Mouse (Mus musculus) olfactory bulb, adult 2 months (tissue): ENCODE data around the gene Skap1. TPM values are rescaled to one million over a fixed set of nuclear protein-coding genes. Genes with fewer than 3 reads are reported as not detected.
A peak's percentile ranks its signal among the peaks of the same experiment; 100 is the strongest.

Experiments
- H3K27ac ChIP-seq: fragments of 200-500 bp; 2 replicates; pipeline ENCODE4 v1.5.1; 2012; ENCODE audit warnings: low read depth, low read length; ENCODE audit not compliant: insufficient read depth
- H3K4me1 ChIP-seq: fragments of 200-500 bp; 2 replicates; pipeline ENCODE4 v1.6.1; 2012; ENCODE audit warnings: low read length; ENCODE audit not compliant: control insufficient read depth, insufficient read depth
- H3K4me3 ChIP-seq: fragments of 200-500 bp; 2 replicates; pipeline ENCODE4 v1.5.1; 2012; ENCODE audit warnings: mild to moderate bottlenecking, low read depth, low read length, moderate library complexity; ENCODE audit not compliant: insufficient read depth
- CTCF ChIP-seq: fragments of 200-500 bp; IDR thresholded peaks from 2 replicates; pipeline ENCODE4 v1.5.1; 2012; ENCODE audit warnings: low read depth, mild to moderate bottlenecking, low read length, moderate library complexity; ENCODE audit not compliant: insufficient read depth
- POLR2A ChIP-seq: fragments of 200-500 bp; IDR thresholded peaks from 2 replicates; pipeline ENCODE4 v1.6.1; 2012; ENCODE audit warnings: mild to moderate bottlenecking, low read depth, low read length, moderate library complexity; ENCODE audit not compliant: insufficient read depth
- WGBS: fragments of 180-500 bp; shearing (Covaris S2); methylation state at CpG from one replicate; pipeline ENCODE4 v1.1.7; 2018; 5-methylcytosine and 5-hydroxymethylcytosine counted together
- polyA plus RNA-seq: library from polyadenylated mRNA; stranded (reverse); fragments of >200 nt; gene quantifications from 2 replicates; pipeline ENCODE4 v1.2.4, GENCODE M21; 2012; ENCODE audit warnings: low replicate concordance; ENCODE audit not compliant: missing spikeins, insufficient read depth, insufficient read length

Gene Skap1
- polyA plus RNA-seq, 1 experiment: not detected

DNA sequence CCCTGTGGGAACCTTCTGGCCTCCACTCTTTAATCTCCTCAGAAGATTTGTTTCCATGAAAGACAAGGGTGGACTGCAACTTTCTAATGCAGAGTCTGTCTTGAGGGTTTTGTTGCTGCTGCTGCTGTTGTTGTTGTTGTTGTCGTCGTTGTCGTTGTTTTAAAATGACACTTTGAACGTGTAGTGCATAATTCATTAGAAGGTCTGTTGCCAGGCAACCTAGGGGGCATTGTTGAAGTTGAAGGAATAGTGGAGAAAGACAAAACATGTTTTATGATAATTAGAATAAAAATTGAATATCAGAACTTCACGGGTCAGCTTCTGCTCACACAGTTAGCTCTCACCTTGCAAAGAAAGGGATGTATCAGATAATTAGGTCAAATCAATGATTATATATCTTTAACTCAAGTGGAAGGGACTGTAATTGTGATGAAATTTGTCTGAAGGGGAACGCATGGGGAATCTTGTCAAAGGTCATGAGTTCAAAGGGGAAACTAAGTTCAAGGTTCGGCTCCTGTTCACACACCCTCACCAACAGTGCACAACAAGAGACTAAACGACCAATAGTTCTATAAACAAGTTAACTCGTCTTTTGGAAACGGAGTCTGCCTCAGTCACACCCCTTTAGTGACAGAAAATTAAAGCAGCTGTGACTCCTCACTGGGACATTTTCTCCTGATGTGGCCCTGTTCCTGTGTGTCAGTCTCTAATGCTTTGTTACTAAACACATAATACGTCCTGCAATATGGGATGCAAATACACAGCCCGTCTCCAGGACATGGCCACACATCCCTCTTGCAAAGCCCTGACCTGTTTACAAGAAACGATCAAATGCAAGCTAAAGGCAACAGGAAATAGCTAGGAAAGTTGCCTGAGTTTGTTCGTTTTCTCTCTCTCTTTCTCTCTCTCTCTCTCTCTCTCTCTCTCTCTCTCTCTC, 112.4 kb downstream of the Skap1 start:
- H3K4me3 ChIP-seq: no peak overlapping the region
- TF ChIP-seq POLR2A (no peak), CTCF (no peak)
- no peaks in the 10 kb centered on the region for H3K4me1 ChIP-seq
- no peak overlapping the region for H3K27ac ChIP-seq
- WGBS: 38% methylated on average over 14 of the region's 14 CpGs

DNA sequence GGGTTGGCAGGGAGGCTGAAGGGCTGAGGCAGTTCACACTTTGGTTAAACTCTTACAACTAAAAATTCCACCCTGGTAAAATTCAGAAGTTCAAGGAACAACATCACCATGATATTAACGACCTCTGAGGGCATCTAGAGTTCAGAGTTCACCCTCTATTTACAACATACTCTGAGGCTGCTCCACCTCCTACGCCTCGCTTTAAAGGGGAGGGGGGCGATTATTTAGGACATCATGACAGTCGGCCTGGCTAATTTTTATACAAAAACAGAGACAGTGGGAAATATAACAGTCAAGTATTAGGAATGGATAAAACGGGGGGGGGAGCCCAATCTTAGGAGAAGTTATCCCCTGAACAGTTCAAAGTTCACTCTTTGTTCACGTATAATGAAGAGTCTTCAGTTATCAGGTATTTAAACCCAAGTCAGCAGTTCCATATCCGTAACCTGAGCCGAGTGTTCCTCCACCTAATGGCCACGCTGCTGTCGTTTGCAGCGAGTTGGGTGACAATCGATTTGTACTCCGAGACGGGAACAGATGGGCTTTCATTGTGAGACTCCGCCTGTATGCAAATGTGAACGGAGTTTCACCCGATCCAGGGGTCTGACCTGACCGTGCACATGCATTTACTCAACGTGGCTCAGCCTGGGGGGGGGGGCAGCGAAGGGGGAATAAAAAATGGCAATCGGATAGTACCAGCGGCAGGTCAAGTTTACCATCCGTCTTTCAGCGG, 114.3 kb downstream of the Skap1 start:
- no peaks in the 10 kb centered on the region for H3K4me1 ChIP-seq
- no peak overlapping the region for H3K4me3 ChIP-seq
- no peak overlapping the region for H3K27ac ChIP-seq
- TF ChIP-seq CTCF (no peak), POLR2A (no peak)
- 30% methylated on average over 25 of the region's 25 CpGs for WGBS

- WGBS: 50% methylated on average over 10 of the region's 10 CpGs
- Histone ChIP-seq H3K4me3 (no peak overlapping the region), H3K27ac (no peak overlapping the region), H3K4me1 (no peaks in the 10 kb centered on the region)
- TF ChIP-seq CTCF (0 out of 2 replicates have a peak, but pooled peaks have one; percentile 18), POLR2A (no peak)
These were observed 117.4 kb downstream of the Skap1 start for GRCm38 (mm10) chr11:96581604-96582384.

DNA sequence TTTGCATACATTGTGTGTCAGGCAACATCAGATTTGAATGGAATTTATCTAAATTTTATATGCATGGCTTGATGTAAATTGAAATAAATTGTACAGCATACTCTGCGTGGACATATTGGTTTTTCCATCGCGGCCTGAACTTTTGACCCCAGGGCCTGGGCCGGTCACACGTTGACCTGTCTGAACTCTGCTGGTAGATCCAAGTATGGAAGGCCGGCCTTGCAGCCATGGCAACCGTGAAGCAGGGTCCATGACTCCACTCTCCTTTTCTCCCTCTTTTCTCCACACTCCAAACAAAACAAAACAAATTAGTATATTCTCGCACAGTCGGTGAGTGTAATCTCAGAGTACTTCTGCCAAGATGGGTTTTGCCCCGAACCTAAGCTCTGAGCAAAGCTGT, 118.2 kb downstream of the Skap1 start:
- WGBS: 44% methylated on average over 10 of the region's 10 CpGs
- H3K4me3 ChIP-seq: no peak overlapping the region
- H3K4me1 ChIP-seq: no peaks in the 10 kb centered on the region
- TF ChIP-seq CTCF (no peak), POLR2A (no peak)
- no peak overlapping the region for H3K27ac ChIP-seq

GRCm38 (mm10) chr11:96589828-96590227, 125.4 kb downstream of the Skap1 start:
- WGBS: 86% methylated on average over 3 of the region's 3 CpGs
- Histone ChIP-seq H3K4me1 (no peaks in the 10 kb centered on the region), H3K27ac (no peak overlapping the region), H3K4me3 (no peak overlapping the region)
- TF ChIP-seq POLR2A (no peak), CTCF (no peak)

GRCm38 (mm10) chr11:96595890-96596289, 131.5 kb downstream of the Skap1 start:
- TF ChIP-seq CTCF (no peak), POLR2A (no peak)
- Histone ChIP-seq H3K27ac (no peak overlapping the region), H3K4me3 (no peak overlapping the region), H3K4me1 (no peaks in the 10 kb centered on the region)
- WGBS: 19% methylated on average over 12 of the region's 12 CpGs

DNA sequence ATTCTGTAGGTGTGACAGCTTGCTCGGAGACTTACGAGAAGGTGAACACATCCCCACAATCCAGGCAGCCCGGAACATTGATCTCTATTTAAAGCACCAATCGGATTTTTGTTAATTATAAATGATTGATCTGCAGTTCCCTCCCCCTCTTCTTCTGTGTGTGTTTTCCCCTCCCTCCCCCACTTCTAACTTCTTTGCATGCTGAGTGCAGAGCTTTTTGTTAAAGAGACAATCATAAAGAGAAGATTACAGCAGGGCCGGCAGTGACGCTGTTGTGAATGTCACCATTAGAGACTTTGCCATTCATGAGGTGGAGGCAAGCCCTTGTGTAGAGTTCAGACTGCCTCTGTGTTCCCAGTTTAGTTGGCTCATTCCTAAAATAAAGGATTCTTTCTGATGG, 131.9 kb downstream of the Skap1 start:
- 22% methylated on average over 6 of the region's 6 CpGs for WGBS
- H3K4me1 ChIP-seq: no peaks in the 10 kb centered on the region
- no peak overlapping the region for H3K4me3 ChIP-seq
- H3K27ac ChIP-seq: no peak overlapping the region
- TF ChIP-seq CTCF (no peak), POLR2A (no peak)

- TF ChIP-seq POLR2A (no peak), CTCF (no peak)
- Histone ChIP-seq H3K4me3 (no peak overlapping the region), H3K4me1 (no peaks in the 10 kb centered on the region), H3K27ac (no peak overlapping the region)
- WGBS: 68% methylated on average over 3 of the region's 3 CpGs
These were observed 138.4 kb downstream of the Skap1 start for GRCm38 (mm10) chr11:96602806-96603205.

GRCm38 (mm10) chr11:96604306-96604705, 139.9 kb downstream of the Skap1 start:
- H3K27ac ChIP-seq: no peak overlapping the region
- TF ChIP-seq CTCF (no peak), POLR2A (no peak)
- H3K4me3 ChIP-seq: no peak overlapping the region
- no peaks in the 10 kb centered on the region for H3K4me1 ChIP-seq
- 80% methylated on average over 6 of the region's 6 CpGs for WGBS
